Mouse (Mus musculus) ES-Bruce4 (cell line): ENCODE results near the gene Fndc8. TPM values are rescaled to one million over a fixed set of nuclear protein-coding genes. Genes with fewer than 3 reads are reported as not detected.
"Not testable (repeated sequence)": the region's sequence is repeated elsewhere in the genome, so short reads cannot be mapped to it uniquely, and the experiment has no call there.

Experiments used
- H3K27ac ChIP-seq: 2 replicates; pipeline ENCODE4 v1.5.1; 2012; ENCODE audit warnings: low read length, inconsistent platforms; ENCODE audit not compliant: insufficient read depth
- H3K27me3 ChIP-seq: 2 replicates; pipeline ENCODE4 v1.6.1; 2012; ENCODE audit warnings: mild to moderate bottlenecking, low read length, inconsistent platforms; ENCODE audit not compliant: control insufficient read depth, poor library complexity, insufficient read depth, severe bottlenecking
- H3K36me3 ChIP-seq: 2 replicates; pipeline ENCODE4 v1.6.1; 2012; ENCODE audit warnings: inconsistent platforms, mild to moderate bottlenecking, low read length, moderate library complexity; ENCODE audit not compliant: control insufficient read depth, poor library complexity, insufficient read depth, severe bottlenecking
- H3K4me1 ChIP-seq: one replicate; pipeline ENCODE4 v1.8.1; 2011; ENCODE audit warnings: low read length; ENCODE audit not compliant: control insufficient read depth, insufficient read depth
- H3K4me3 ChIP-seq: 2 replicates; pipeline ENCODE4 v1.5.1; 2011; ENCODE audit warnings: low read depth, mild to moderate bottlenecking, low read length
- H3K9ac ChIP-seq: 2 replicates; pipeline ENCODE4 v1.6.1; 2012; ENCODE audit warnings: low read depth, mild to moderate bottlenecking, inconsistent platforms; ENCODE audit not compliant: poor library complexity, severe bottlenecking
- H3K9me3 ChIP-seq: replicated peaks from 2 replicates; pipeline ENCODE4 v1.6.1; 2012; ENCODE audit warnings: mild to moderate bottlenecking, low read length, inconsistent platforms; ENCODE audit not compliant: control insufficient read depth, poor library complexity, insufficient read depth, severe bottlenecking
- CTCF ChIP-seq: IDR thresholded peaks from one replicate; pipeline ENCODE4 v1.8.1; 2011; ENCODE audit warnings: low read depth, low read length
- EP300 ChIP-seq: IDR thresholded peaks from 2 replicates; pipeline ENCODE4 v1.6.1; 2011; ENCODE audit warnings: low read depth, low read length; ENCODE audit not compliant: insufficient read depth
- POLR2A ChIP-seq: IDR thresholded peaks from one replicate; pipeline ENCODE4 v1.8.1; 2011; ENCODE audit warnings: low read length; ENCODE audit not compliant: insufficient read depth
- polyA plus RNA-seq: library from polyadenylated mRNA; stranded (reverse); fragments of >200 nt; gene quantifications from 2 replicates; pipeline ENCODE4 v1.2.4, GENCODE M21; 2011; ENCODE audit warnings: low read depth; ENCODE audit not compliant: missing spikeins, insufficient read depth, insufficient read length

Gene Fndc8
- polyA plus RNA-seq, 1 experiment: not detected

DNA sequence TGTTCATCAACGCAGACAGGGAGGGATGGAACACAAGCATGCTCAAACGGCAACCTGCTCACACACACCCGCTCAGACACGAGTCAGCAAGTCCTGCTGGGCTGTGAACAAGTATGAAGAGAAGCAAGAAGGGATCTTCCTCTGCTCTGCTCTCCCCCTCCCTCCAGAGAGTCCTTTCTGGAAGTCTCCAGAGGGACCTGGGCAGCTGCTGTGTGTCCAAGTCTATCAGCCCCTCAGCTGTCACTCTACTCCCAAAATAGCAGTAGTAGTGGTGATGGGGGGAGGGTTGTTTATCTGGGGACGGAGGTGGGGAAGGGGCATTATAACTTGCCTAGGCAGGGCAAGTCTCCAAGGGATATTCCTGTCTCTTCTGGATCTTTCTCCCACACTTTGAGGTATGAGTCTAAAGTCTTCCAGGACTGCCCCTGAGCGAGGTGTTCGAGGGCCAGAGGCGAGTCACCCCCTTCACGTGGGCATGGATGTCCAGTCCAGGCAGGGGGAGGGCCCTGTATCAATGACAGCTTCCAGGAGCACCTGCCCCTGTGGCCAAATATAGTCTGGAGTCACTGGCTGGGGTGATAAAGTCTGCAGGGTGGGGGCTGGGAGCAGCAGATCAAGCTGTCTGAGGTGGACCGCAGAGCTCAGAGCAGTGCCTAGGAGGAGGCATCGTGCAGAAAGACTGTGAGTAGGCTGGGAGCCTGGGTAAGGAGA lies 18.9 kb downstream of the Fndc8 start:
- H3K4me1 ChIP-seq: peaks cover 2% of the 10 kb centered on the region
- H3K9ac ChIP-seq: no peak overlapping the region
- no peak for TF ChIP-seq CTCF
- TF ChIP-seq EP300: no peak
- no peak for TF ChIP-seq POLR2A
- no peak overlapping the region for H3K4me3 ChIP-seq
- no peak overlapping the region for H3K27ac ChIP-seq
- H3K27me3 ChIP-seq: no peaks in the 10 kb centered on the region
- 0 out of 2 replicates have a peak, but pooled peaks cover 5% of the 10 kb centered on the region for H3K36me3 ChIP-seq
- no peaks in the 10 kb centered on the region for H3K9me3 ChIP-seq

DNA sequence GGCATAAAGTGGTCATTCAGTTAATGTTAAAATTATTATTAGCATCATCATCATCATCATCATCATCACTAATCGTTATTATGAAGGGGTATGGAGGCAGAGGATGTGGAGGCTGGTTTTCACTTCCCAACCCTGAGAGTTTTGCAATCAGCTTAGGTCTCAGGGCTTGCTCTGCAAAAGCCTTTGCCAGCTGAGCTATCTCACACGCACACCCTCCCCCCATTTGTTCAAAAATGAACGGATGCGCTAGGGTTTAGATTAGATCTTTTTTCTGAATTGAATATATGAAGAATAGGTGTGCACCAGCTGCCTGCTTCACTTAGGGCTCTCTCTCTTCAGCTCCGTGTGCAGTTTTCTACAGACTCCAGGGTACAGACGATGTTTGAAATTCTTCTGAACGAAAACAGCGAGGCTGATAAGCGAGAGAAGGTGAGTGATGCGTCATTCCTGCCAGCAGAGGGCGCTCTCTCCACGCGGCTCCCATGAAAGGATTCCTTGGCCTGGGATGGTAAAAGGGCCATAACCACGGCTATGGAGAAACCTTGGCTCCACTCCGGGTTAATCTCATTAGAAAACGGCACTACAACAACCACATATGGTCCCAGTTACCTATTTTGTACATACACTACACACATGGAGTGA lies 22.9 kb downstream of the Fndc8 start:
- H3K4me1 ChIP-seq: no peaks in the 10 kb centered on the region
- no peaks in the 10 kb centered on the region for H3K27me3 ChIP-seq
- H3K4me3 ChIP-seq: no peak overlapping the region
- no peak overlapping the region for H3K27ac ChIP-seq
- no peak overlapping the region for H3K9ac ChIP-seq
- no peaks in the 10 kb centered on the region for H3K9me3 ChIP-seq
- H3K36me3 ChIP-seq: no peaks in the 10 kb centered on the region
- TF ChIP-seq POLR2A (no peak), CTCF (peak; percentile 99), EP300 (0 out of 2 replicates have a peak, but pooled peaks have one; percentile 19)

- TF ChIP-seq CTCF (no peak), POLR2A (no peak), EP300 (no peak)
- Histone ChIP-seq H3K27me3 (no peaks in the 10 kb centered on the region), H3K4me3 (no peak overlapping the region), H3K9ac (no peak overlapping the region), H3K9me3 (no peaks in the 10 kb centered on the region), H3K36me3 (no peaks in the 10 kb centered on the region), H3K4me1 (no peaks in the 10 kb centered on the region), H3K27ac (no peak overlapping the region)
Measured at GRCm38 (mm10) chr11:82920768-82921167, 28.8 kb downstream of the Fndc8 start.

DNA sequence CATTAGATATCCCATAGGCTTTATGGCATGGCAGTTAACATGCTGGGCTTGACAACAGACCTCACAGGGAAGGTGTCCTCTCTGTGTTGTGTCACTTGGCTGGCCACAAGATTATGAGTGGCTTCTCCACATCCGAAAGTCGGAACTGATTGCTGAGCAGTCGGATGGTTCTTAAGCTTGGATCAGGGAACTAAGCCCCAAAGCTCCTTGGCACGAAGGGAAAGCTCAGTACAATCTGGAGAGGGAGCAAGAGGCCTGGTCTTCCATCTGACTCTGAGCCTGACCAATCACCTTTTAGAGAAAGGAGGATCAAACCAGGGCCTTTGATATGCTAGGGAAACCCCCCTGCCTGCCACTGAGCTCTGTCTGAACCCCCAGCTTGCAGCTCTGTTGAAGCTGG lies 29.8 kb downstream of the Fndc8 start:
- Histone ChIP-seq H3K9ac (no peak overlapping the region), H3K4me1 (no peaks in the 10 kb centered on the region), H3K27ac (no peak overlapping the region), H3K9me3 (no peaks in the 10 kb centered on the region), H3K4me3 (no peak overlapping the region), H3K36me3 (no peaks in the 10 kb centered on the region), H3K27me3 (no peaks in the 10 kb centered on the region)
- no peak for TF ChIP-seq POLR2A
- no peak for TF ChIP-seq CTCF
- no peak for TF ChIP-seq EP300

- not testable (repeated sequence) for H3K9me3 ChIP-seq, H3K36me3 ChIP-seq, H3K9ac ChIP-seq, H3K4me1 ChIP-seq, H3K27ac ChIP-seq, H3K4me3 ChIP-seq, H3K27me3 ChIP-seq
Measured at GRCm38 (mm10) chr11:82923910-82924309, 32.0 kb downstream of the Fndc8 start.

- Histone ChIP-seq H3K4me1 (no peaks in the 10 kb centered on the region), H3K9ac (no peak overlapping the region), H3K9me3 (no peaks in the 10 kb centered on the region), H3K27me3 (peaks cover 33% of the 10 kb centered on the region), H3K36me3 (no peaks in the 10 kb centered on the region), H3K4me3 (no peak overlapping the region), H3K27ac (no peak overlapping the region)
- TF ChIP-seq CTCF (no peak), EP300 (no peak), POLR2A (no peak)
Measured at GRCm38 (mm10) chr11:82928897-82929632, 37.1 kb downstream of the Fndc8 start.
